Mouse (Mus musculus) MEL (cell line): Measurements from ENCODE around the gene Mmp2. TPM values are rescaled to one million over a fixed set of nuclear protein-coding genes. Genes with fewer than 3 reads are reported as not detected.

Experiments used
- DNase-seq: peaks from one replicate; pipeline ENCODE4 v3.0.0; 2011; ENCODE audit warnings: low read depth, low spot score
- H3K27ac ChIP-seq: 2 replicates; pipeline ENCODE4 v1.5.1; 2012; ENCODE audit warnings: low read depth, mild to moderate bottlenecking, control low read depth, low read length, moderate library complexity; ENCODE audit not compliant: control insufficient read depth
- H3K27me3 ChIP-seq, 2 experiments: fragments of 150-350 bp in 1 of 2; sonication (generic) in 1 of 2; 2 replicates each; pipeline ENCODE4 v1.6.1; 2012; ENCODE audit warnings: low read length in 2 of 2, mild to moderate bottlenecking in 2 of 2, improper control_type of control experiment in 1 of 2, moderate library complexity in 1 of 2; ENCODE audit not compliant: insufficient read depth in 2 of 2, control insufficient read depth in 1 of 2
- H3K36me3 ChIP-seq, 2 experiments: 2 replicates each; pipeline ENCODE4 v1.6.1; 2012 to 2014; ENCODE audit warnings: low read length in 2 of 2, improper control_type of control experiment in 1 of 2, inconsistent platforms in 1 of 2, mild to moderate bottlenecking in 1 of 2; ENCODE audit not compliant: insufficient read depth in 2 of 2, control insufficient read depth in 1 of 2
- H3K4me1 ChIP-seq, 2 experiments: fragments of 150-350 bp in 1 of 2; sonication (generic) in 1 of 2; 2 replicates each; pipeline ENCODE4 v1.6.1; 2012; ENCODE audit warnings: low read length in 2 of 2, improper control_type of control experiment in 1 of 2, mild to moderate bottlenecking in 1 of 2; ENCODE audit not compliant: insufficient read depth in 2 of 2, control insufficient read depth in 1 of 2
- H3K4me3 ChIP-seq, 2 experiments: fragments of 150-350 bp in 1 of 2; sonication (generic) in 1 of 2; 2 replicates each; pipeline ENCODE4 v1.5.1; 2012; ENCODE audit warnings: low read depth in 2 of 2, low read length in 2 of 2, mild to moderate bottlenecking in 2 of 2, moderate library complexity in 2 of 2, control low read depth in 1 of 2, improper control_type of control experiment in 1 of 2; ENCODE audit not compliant: control insufficient read depth in 1 of 2, insufficient read depth in 1 of 2
- H3K79me2 ChIP-seq: 2 replicates; pipeline ENCODE4 v1.6.1; 2012; ENCODE audit warnings: mild to moderate bottlenecking, low read length, moderate library complexity; ENCODE audit not compliant: control insufficient read depth, poor library complexity, insufficient read depth
- H3K9ac ChIP-seq: 2 replicates; pipeline ENCODE4 v1.6.1; 2012; ENCODE audit warnings: low read depth, mild to moderate bottlenecking, control low read depth, low read length, moderate library complexity; ENCODE audit not compliant: control insufficient read depth, poor library complexity, severe bottlenecking
- H3K9me3 ChIP-seq: fragments of 150-350 bp; sonication (generic); replicated peaks from 2 replicates; pipeline ENCODE4 v1.6.1; 2012; ENCODE audit warnings: mild to moderate bottlenecking, low read length, improper control_type of control experiment, moderate library complexity; ENCODE audit not compliant: insufficient read depth
- BHLHE40 ChIP-seq: IDR thresholded peaks from 2 replicates; pipeline ENCODE4 v1.6.1; 2012; ENCODE audit warnings: low read depth, mild to moderate bottlenecking, inconsistent platforms, low read length, improper control_type of control experiment, borderline replicate concordance
- CHD1 ChIP-seq: IDR thresholded peaks from 2 replicates; pipeline ENCODE4 v1.6.1; 2012; ENCODE audit warnings: low read depth, mild to moderate bottlenecking, inconsistent platforms, low read length, improper control_type of control experiment
- CHD2 ChIP-seq: IDR thresholded peaks from 2 replicates; pipeline ENCODE4 v1.6.1; 2011; ENCODE audit warnings: low read length, improper control_type of control experiment
- ELF1 ChIP-seq: IDR thresholded peaks from 2 replicates; pipeline ENCODE4 v1.6.1; 2014; ENCODE audit warnings: low read depth, mild to moderate bottlenecking, inconsistent platforms, low read length, improper control_type of control experiment, moderate library complexity
- EP300 ChIP-seq, 2 experiments: IDR thresholded peaks; 2 replicates each; pipeline ENCODE4 v1.6.1; 2011; ENCODE audit warnings: improper control_type of control experiment in 2 of 2, low read length in 2 of 2, low read depth in 1 of 2, mild to moderate bottlenecking in 1 of 2
- ETS1 ChIP-seq: IDR thresholded peaks from 2 replicates; pipeline ENCODE4 v1.6.1; 2012; ENCODE audit warnings: low read depth, mild to moderate bottlenecking, inconsistent platforms, low read length, improper control_type of control experiment, moderate library complexity
- GATA1 ChIP-seq: IDR thresholded peaks from 2 replicates; pipeline ENCODE4 v1.6.1; 2011; ENCODE audit warnings: low read depth, low read length, improper control_type of control experiment
- HCFC1 ChIP-seq: IDR thresholded peaks from 2 replicates; pipeline ENCODE4 v1.6.1; 2012; ENCODE audit warnings: low read depth, mild to moderate bottlenecking, inconsistent platforms, low read length, improper control_type of control experiment, moderate library complexity
- JUND ChIP-seq: IDR thresholded peaks from 2 replicates; pipeline ENCODE4 v1.6.1; 2011; ENCODE audit warnings: low read depth, mild to moderate bottlenecking, improper control_type of control experiment, low read length
- KAT2A ChIP-seq: conservative IDR thresholded peaks from 2 replicates; pipeline ENCODE4 v1.6.1; 2012; ENCODE audit warnings: low read depth, low read length, improper control_type of control experiment, inconsistent platforms
- MAFK ChIP-seq: IDR thresholded peaks from 2 replicates; pipeline ENCODE4 v1.6.1; 2011; ENCODE audit warnings: low read depth, mild to moderate bottlenecking, low read length, improper control_type of control experiment, borderline replicate concordance
- MAZ ChIP-seq: IDR thresholded peaks from 2 replicates; pipeline ENCODE4 v1.6.1; 2012; ENCODE audit warnings: low read depth, mild to moderate bottlenecking, inconsistent platforms, low read length, improper control_type of control experiment
- MXI1 ChIP-seq: IDR thresholded peaks from 2 replicates; pipeline ENCODE4 v1.6.1; 2011; ENCODE audit warnings: mild to moderate bottlenecking, low read depth, low read length, improper control_type of control experiment
- MYB ChIP-seq: IDR thresholded peaks from 2 replicates; pipeline ENCODE4 v1.6.1; 2011; ENCODE audit warnings: mild to moderate bottlenecking, low read depth, low read length, improper control_type of control experiment
- MYC ChIP-seq: IDR thresholded peaks from 2 replicates; pipeline ENCODE4 v1.6.1; 2011; ENCODE audit warnings: low read depth, mild to moderate bottlenecking, low read length, improper control_type of control experiment, moderate library complexity
- NELFE ChIP-seq: IDR thresholded peaks from 2 replicates; pipeline ENCODE4 v1.6.1; 2011; ENCODE audit warnings: low read depth, low read length, improper control_type of control experiment
- NRF1 ChIP-seq: IDR thresholded peaks from 2 replicates; pipeline ENCODE4 v1.6.1; 2014; ENCODE audit warnings: low read depth, mild to moderate bottlenecking, inconsistent platforms, low read length, improper control_type of control experiment, moderate library complexity; ENCODE audit not compliant: poor library complexity, insufficient read depth, severe bottlenecking
- POLR2AphosphoS2 ChIP-seq: IDR thresholded peaks from 2 replicates; pipeline ENCODE4 v1.6.1; 2011; ENCODE audit warnings: low read length, improper control_type of control experiment
- RAD21 ChIP-seq: IDR thresholded peaks from 2 replicates; pipeline ENCODE4 v1.6.1; 2011; ENCODE audit warnings: mild to moderate bottlenecking, low read depth, low read length, improper control_type of control experiment
- RCOR1 ChIP-seq: IDR thresholded peaks from 2 replicates; pipeline ENCODE4 v1.6.1; 2012; ENCODE audit warnings: low read depth, mild to moderate bottlenecking, inconsistent platforms, low read length, improper control_type of control experiment
- SIN3A ChIP-seq: IDR thresholded peaks from 2 replicates; pipeline ENCODE4 v1.6.1; 2012; ENCODE audit warnings: low read length, improper control_type of control experiment, inconsistent platforms
- SMC3 ChIP-seq: IDR thresholded peaks from 2 replicates; pipeline ENCODE4 v1.6.1; 2011; ENCODE audit warnings: low read depth, low read length, improper control_type of control experiment
- TAL1 ChIP-seq: IDR thresholded peaks from 2 replicates; pipeline ENCODE4 v1.6.1; 2012; ENCODE audit warnings: mild to moderate bottlenecking, inconsistent platforms, low read length, moderate library complexity, mixed read lengths
- TCF12 ChIP-seq: IDR thresholded peaks from 2 replicates; pipeline ENCODE4 v1.6.1; 2014; ENCODE audit warnings: low read depth, mild to moderate bottlenecking, inconsistent platforms, low read length, improper control_type of control experiment, moderate library complexity
- UBTF ChIP-seq: IDR thresholded peaks from 2 replicates; pipeline ENCODE4 v1.6.1; 2012; ENCODE audit warnings: low read depth, mild to moderate bottlenecking, inconsistent platforms, low read length, improper control_type of control experiment, moderate library complexity, borderline replicate concordance; ENCODE audit not compliant: insufficient read depth
- USF2 ChIP-seq, 2 experiments: IDR thresholded peaks; 2 replicates each; pipeline ENCODE4 v1.6.1; 2011 to 2012; ENCODE audit warnings: improper control_type of control experiment in 2 of 2, low read length in 2 of 2, borderline replicate concordance in 1 of 2, inconsistent platforms in 1 of 2, low read depth in 1 of 2, mild to moderate bottlenecking in 1 of 2; ENCODE audit not compliant: insufficient read depth in 1 of 2
- ZMIZ1 ChIP-seq: IDR thresholded peaks from 2 replicates; pipeline ENCODE4 v1.6.1; 2012; ENCODE audit warnings: low read depth, mild to moderate bottlenecking, inconsistent platforms, low read length, improper control_type of control experiment, moderate library complexity
- ZNF384 ChIP-seq: IDR thresholded peaks from 2 replicates; pipeline ENCODE4 v1.6.1; 2012; ENCODE audit warnings: low read depth, mild to moderate bottlenecking, inconsistent platforms, low read length, improper control_type of control experiment
- polyA plus RNA-seq, 2 experiments: library from polyadenylated mRNA; stranded (reverse) in 1 of 2; unstranded in 1 of 2; fragments of >175 nt in 1 of 2; fragments of >200 nt in 1 of 2; gene quantifications; 2 replicates each; pipeline versions ENCODE4 v1.2.1 to v1.2.4; 2012; ENCODE audit warnings: low replicate concordance in 2 of 2, low read depth in 1 of 2; ENCODE audit not compliant: insufficient read length in 2 of 2, insufficient read depth in 1 of 2, missing spikeins in 1 of 2
- total RNA-seq: library from RNA; depleted of rRNA; stranded (reverse); fragments of 300-350 nt; gene quantifications from 2 replicates; pipeline ENCODE4 v1.2.3, GENCODE M21; 2012

Gene Mmp2
- total and polyA plus RNA-seq, 3 experiments, result 0.25 TPM; not detected in 2

DNA sequence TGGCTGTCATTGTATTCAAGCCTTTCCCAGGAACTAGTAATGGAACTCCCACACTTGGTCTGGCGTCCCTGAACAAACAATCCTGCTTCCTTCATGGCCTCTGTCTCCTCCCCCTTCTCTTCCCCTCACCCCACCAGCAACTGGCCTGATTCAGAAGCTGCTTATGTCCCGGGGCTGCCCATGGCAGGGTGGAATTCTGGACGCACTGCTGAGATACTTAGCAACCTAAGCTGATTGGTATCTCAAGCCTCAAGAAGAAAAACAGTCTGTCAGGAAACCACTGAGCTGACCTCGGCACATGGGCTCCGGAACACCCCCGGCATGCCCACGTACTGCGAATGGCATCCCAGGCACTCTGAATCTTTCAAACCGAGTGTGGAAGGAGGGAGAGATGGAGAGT, 20.2 kb downstream of the Mmp2 start:
- no peak for TF ChIP-seq MYC
- TF ChIP-seq ELF1, result no peak
- TF ChIP-seq TCF12, result no peak
- TF ChIP-seq RCOR1, result no peak
- TF ChIP-seq SIN3A, result no peak
- TF ChIP-seq USF2 (IDR thresholded peaks at IDR 0.05; ENCODE audit: borderline replicate concordance in 1 of 2, insufficient read depth in 1 of 2, low read depth in 1 of 2, low read length in 2 of 2), result no peak
- TF ChIP-seq BHLHE40, result no peak
- no peak for TF ChIP-seq GATA1
- no peak for TF ChIP-seq NRF1
- TF ChIP-seq ZMIZ1, result no peak
- no peak for TF ChIP-seq EP300 (IDR thresholded peaks at IDR 0.05; ENCODE audit: low read depth in 1 of 2, low read length in 2 of 2)
- TF ChIP-seq CHD2, result no peak
- no peak for TF ChIP-seq CHD1
- no peak for TF ChIP-seq POLR2AphosphoS2
- no peak for TF ChIP-seq ZNF384
- TF ChIP-seq JUND, result no peak
- no peak for TF ChIP-seq HCFC1
- no peak for TF ChIP-seq KAT2A
- no peak overlapping the region for H3K27ac ChIP-seq
- no peak overlapping the region for H3K4me3 ChIP-seq
- no peak overlapping the region for H3K9ac ChIP-seq
- no peaks in the 10 kb centered on the region for H3K36me3 ChIP-seq
- H3K9me3 ChIP-seq, result no peaks in the 10 kb centered on the region
- no peaks in the 10 kb centered on the region for H3K79me2 ChIP-seq
- H3K4me1 ChIP-seq, result no peaks in the 10 kb centered on the region; a peak in 1 of 4 replicates
- DNase-seq, result no peak
- H3K27me3 ChIP-seq, result no peaks in the 10 kb centered on the region

DNA sequence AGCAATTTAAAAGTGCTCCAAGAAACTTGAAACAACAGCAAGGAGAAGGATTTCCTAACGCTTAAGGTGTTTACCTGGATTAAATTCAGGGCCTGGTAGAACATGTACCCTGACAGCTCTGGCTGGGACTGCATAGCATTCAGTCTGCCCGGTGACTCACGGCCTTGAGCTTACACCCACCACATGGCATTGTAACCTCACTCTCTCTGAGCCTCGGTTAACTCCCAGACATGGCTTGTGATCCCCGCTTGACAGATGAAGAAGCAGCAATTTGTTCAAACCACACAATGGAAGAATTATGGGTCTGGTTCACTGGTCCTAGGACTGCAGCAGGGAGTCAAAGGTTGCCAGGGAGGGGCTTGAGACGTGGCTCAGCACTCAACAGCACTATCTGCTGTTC, 22.2 kb downstream of the Mmp2 start:
- TF ChIP-seq MAZ (no peak), NELFE (no peak), TAL1 (no peak), MYB (no peak), RAD21 (no peak), USF2 (IDR thresholded peaks at IDR 0.05; ENCODE audit: borderline replicate concordance in 1 of 2, insufficient read depth in 1 of 2, low read depth in 1 of 2, low read length in 2 of 2) (no peak), MXI1 (no peak), ZNF384 (no peak), KAT2A (no peak), EP300 (IDR thresholded peaks at IDR 0.05; ENCODE audit: low read depth in 1 of 2, low read length in 2 of 2) (no peak), SMC3 (no peak), TCF12 (no peak), MAFK (no peak), UBTF (no peak), MYC (no peak), ETS1 (no peak), CHD1 (no peak)
- Histone ChIP-seq H3K9me3 (no peaks in the 10 kb centered on the region), H3K27ac (no peak overlapping the region)

More for the DNA sequence above, 22.2 kb downstream of the Mmp2 start:
- Histone ChIP-seq H3K79me2 (no peaks in the 10 kb centered on the region), H3K4me3 (no peak overlapping the region), H3K4me1 (peaks cover 0 to 8% of the 10 kb centered on the region in 2 experiments; a peak in 1 of 4 replicates), H3K27me3 (no peaks in the 10 kb centered on the region), H3K36me3 (no peaks in the 10 kb centered on the region), H3K9ac (no peak overlapping the region)
- no peak for DNase-seq
